Mouse (Mus musculus) E14TG2a.4 (cell line): Measurements from ENCODE around the gene Gm8108.
"Not testable (repeated sequence)": the region's sequence is repeated elsewhere in the genome, so short reads cannot be mapped to it uniquely, and the experiment has no call there.

ENCODE experiments used
- NANOG ChIP-seq: IDR thresholded peaks from 2 replicates; pipeline ENCODE4 v1.6.1; 2014; ENCODE audit warnings: borderline replicate concordance, low read length, mixed read lengths
- POU5F1 ChIP-seq: IDR thresholded peaks from 2 replicates; pipeline ENCODE4 v1.6.1; 2014; ENCODE audit warnings: low read length, borderline replicate concordance

DNA sequence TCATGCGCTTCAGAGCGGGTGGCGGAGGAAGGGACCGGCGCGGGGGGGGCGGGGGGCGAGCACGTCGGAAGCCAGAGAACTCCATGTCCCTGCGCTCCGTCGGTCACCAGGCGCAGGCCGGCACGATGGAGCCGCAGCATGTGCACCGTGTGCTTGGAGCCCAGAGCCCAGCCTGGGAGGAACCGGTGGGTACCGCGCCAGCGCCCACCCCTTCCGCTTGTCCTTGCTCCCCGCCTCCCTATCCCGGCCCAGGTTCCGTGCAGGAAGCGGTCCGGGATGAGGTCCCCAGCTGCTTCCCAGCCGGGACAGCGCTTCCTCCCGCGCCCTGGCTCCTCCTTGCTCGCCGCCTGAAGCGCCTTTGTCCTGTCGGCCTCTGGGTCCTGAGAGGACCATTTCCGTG, at the start of gene Gm8108:
- not testable (repeated sequence) for TF ChIP-seq NANOG, POU5F1
